Comparison of ENCODE assay signal across 19 mouse cellular contexts in the genomic region with DNA sequence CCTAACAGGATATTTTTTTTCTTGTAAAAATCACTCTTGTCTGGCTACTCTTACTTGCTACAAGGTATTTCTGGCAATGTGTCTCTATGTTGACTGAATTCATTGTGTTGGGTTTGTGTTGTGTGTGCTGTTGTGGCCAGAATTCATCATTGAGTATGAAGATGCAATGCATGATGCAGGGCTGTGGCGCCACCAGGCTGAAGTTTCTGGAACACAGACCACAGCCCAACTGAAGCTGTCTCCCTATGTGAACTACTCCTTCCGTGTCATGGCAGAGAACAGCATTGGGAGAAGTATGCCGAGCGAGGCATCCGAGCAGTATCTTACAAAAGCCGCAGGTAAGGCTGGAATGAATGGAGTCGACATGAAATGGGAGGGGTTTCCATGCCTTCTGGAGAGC.
DNase-seq lines count a peak whose midpoint lies in the region; ATAC-seq and TF ChIP-seq lines count a peak whose summit lies in the region.
"Had no signal": no experiment of that assay in that cellular context is flagged by ENCODE, and none has a peak within 500 bp of the region (broad histone marks: within the 10 kb centered on the region; RNA-seq: fewer than 3 reads in every experiment).

No protein-coding gene starts in this region.

- no peak for TF ChIP-seq EP300 in stomach, postnatal 0 days (optimal IDR thresholded peaks at IDR 0.05)

- ATAC-seq in forebrain, embryonic 13.5 days: peak; percentile 61; the same call in 1 of the 2 replicates
- ATAC-seq in forebrain, embryonic 12.5 days (ENCODE audit: low FRiP score): no peak
- ATAC-seq in stomach, postnatal 0 days (ENCODE audit: low FRiP score, low TSS enrichment): no peak
- ATAC-seq: inflammation-experienced regulatory T-cells, adult 6 months had no signal

- no peaks in the 10 kb centered on the region for H3K9me3 ChIP-seq in forebrain, embryonic 13.5 days (replicated peaks)
- no peaks in the 10 kb centered on the region for H3K9me3 ChIP-seq in forebrain, embryonic 12.5 days
- no peaks in the 10 kb centered on the region for H3K9me3 ChIP-seq in stomach, postnatal 0 days (ENCODE audit: control insufficient read depth, low read length)
- H3K9me3 ChIP-seq: embryonic facial prominence, embryonic 15.5 days; limb, embryonic 15.5 days; midbrain, embryonic 12.5 days had no signal

- H3K4me2 ChIP-seq in forebrain, embryonic 13.5 days: no peak overlapping the region
- no peak overlapping the region for H3K4me2 ChIP-seq in forebrain, embryonic 12.5 days
- H3K4me2 ChIP-seq in stomach, postnatal 0 days (replicated peaks; ENCODE audit: low read depth): no peak overlapping the region
- H3K4me2 ChIP-seq: embryonic facial prominence, embryonic 15.5 days; limb, embryonic 15.5 days; midbrain, embryonic 12.5 days had no signal

- H3K4me3 ChIP-seq in forebrain, embryonic 13.5 days: no peak overlapping the region
- no peak overlapping the region for H3K4me3 ChIP-seq in forebrain, embryonic 12.5 days (replicated peaks)
- no peak overlapping the region for H3K4me3 ChIP-seq in stomach, postnatal 0 days (ENCODE audit: low read depth, low read length)
- H3K4me3 ChIP-seq: embryonic facial prominence, embryonic 15.5 days; limb, embryonic 15.5 days; midbrain, embryonic 12.5 days had no signal

- intact Hi-C loops in left cerebral cortex, postnatal 4 days (cut with DNase I): loop anchor here (5.0 kb wide), 1 partner anchor 278 kb away; no protein-coding TSS in a partner anchor
- intact Hi-C loops in left cerebral cortex, postnatal 36 days (cut with DNase I): no loop called here

- no peaks in the 10 kb centered on the region for H3K4me1 ChIP-seq in forebrain, embryonic 13.5 days
- H3K4me1 ChIP-seq in forebrain, embryonic 12.5 days: no peaks in the 10 kb centered on the region
- H3K4me1 ChIP-seq in stomach, postnatal 0 days (replicated peaks; ENCODE audit: control insufficient read depth, insufficient read depth): no peaks in the 10 kb centered on the region
- H3K4me1 ChIP-seq: embryonic facial prominence, embryonic 15.5 days; limb, embryonic 15.5 days; midbrain, embryonic 12.5 days had no signal

- H3K9ac ChIP-seq in forebrain, embryonic 13.5 days: no peak overlapping the region
- no peak overlapping the region for H3K9ac ChIP-seq in forebrain, embryonic 12.5 days
- no peak overlapping the region for H3K9ac ChIP-seq in stomach, postnatal 0 days (ENCODE audit: low read length)
- H3K9ac ChIP-seq: embryonic facial prominence, embryonic 15.5 days; limb, embryonic 15.5 days; midbrain, embryonic 12.5 days had no signal

- TF ChIP-seq CTCF in stomach, postnatal 0 days (IDR thresholded peaks at IDR 0.05; ENCODE audit: low read depth): 0 out of 2 replicates have a peak, but pooled peaks have one; percentile 18

- DNase-seq in left cerebral cortex, postnatal 4 days: peak; percentile 23
- no peak for DNase-seq in left cerebral cortex, postnatal 36 days (ENCODE audit: low spot score in 2 of 2)
- peak; percentile 21 for DNase-seq in right cerebral cortex, postnatal 4 days
- no peak for DNase-seq in right cerebral cortex, adult 18-20 months
- DNase-seq in stomach, postnatal 0 days (ENCODE audit: low spot score): no peak
- DNase-seq in testis, postnatal 10 days (ENCODE audit: low spot score): no peak
- DNase-seq: adrenal gland, adult 2 months; B cell, adult 2 months; kidney, adult 9 months; kidney, postnatal 4 days; thymus, adult 18-20 months; thymus, postnatal 4 days had no signal

- no peak overlapping the region for H3K27ac ChIP-seq in forebrain, embryonic 13.5 days
- H3K27ac ChIP-seq in forebrain, embryonic 12.5 days: no peak overlapping the region
- H3K27ac ChIP-seq in stomach, postnatal 0 days (replicated peaks): no peak overlapping the region
- H3K27ac ChIP-seq: embryonic facial prominence, embryonic 15.5 days; limb, embryonic 15.5 days; macrophage; midbrain, embryonic 12.5 days had no signal

- H3K27me3 ChIP-seq in forebrain, embryonic 13.5 days: no peaks in the 10 kb centered on the region
- H3K27me3 ChIP-seq in forebrain, embryonic 12.5 days: no peaks in the 10 kb centered on the region
- H3K27me3 ChIP-seq in stomach, postnatal 0 days (ENCODE audit: control insufficient read depth, insufficient read depth, low read length): no peaks in the 10 kb centered on the region
- H3K27me3 ChIP-seq: embryonic facial prominence, embryonic 15.5 days; limb, embryonic 15.5 days; midbrain, embryonic 12.5 days had no signal

- 86% methylated on average over 7 of the region's 7 CpGs for WGBS in forebrain, embryonic 13.5 days
- 80% methylated on average over 7 of the region's 7 CpGs for WGBS in forebrain, embryonic 12.5 days
- 82% methylated on average over 7 of the region's 7 CpGs for WGBS in stomach, postnatal 0 days

- H3K36me3 ChIP-seq in forebrain, embryonic 13.5 days (ENCODE audit: poor library complexity, severe bottlenecking): peaks cover 62% of the 10 kb centered on the region
- peaks cover 25% of the 10 kb centered on the region; the same call in 1 of the 2 replicates for H3K36me3 ChIP-seq in forebrain, embryonic 12.5 days (replicated peaks)
- H3K36me3 ChIP-seq in stomach, postnatal 0 days (ENCODE audit: control insufficient read depth, insufficient read depth, low read length): no peaks in the 10 kb centered on the region
- H3K36me3 ChIP-seq: embryonic facial prominence, embryonic 15.5 days; limb, embryonic 15.5 days had no signal

Comparison
In these comparisons a context has a peak if more than half of its experiments do, and no peak if none do; other contexts are left out.
1. DNase-seq: peak in left cerebral cortex, postnatal 4 days (single experiment) and right cerebral cortex, postnatal 4 days (single experiment); none in left cerebral cortex, postnatal 36 days (0 of 2), right cerebral cortex, adult 18-20 months (single experiment), stomach, postnatal 0 days (single experiment) and testis, postnatal 10 days (single experiment).